Mouse (Mus musculus) limb, embryonic 14.5 days (tissue): Measurements from ENCODE around the gene Tiprl. TPM values are rescaled to one million over a fixed set of nuclear protein-coding genes. Genes with fewer than 3 reads are reported as not detected.

ENCODE experiments used
- ATAC-seq: fragments of 200-750 bp; cut with Nextera tagmentation; 2 replicates; pipeline ENCODE4 v1.8.0; 2017; ENCODE audit warnings: low read depth, moderate number of reproducible peaks, moderate TSS enrichment; ENCODE audit not compliant: low FRiP score
- DNase-seq: peaks from one replicate; pipeline ENCODE4 v3.0.0-alpha.2; 2015; ENCODE audit warnings: low spot score
- H3K27ac ChIP-seq: fragments of 300-500 bp; sonication (generic); replicated peaks from 2 replicates; pipeline ENCODE4 v1.5.1; 2014; ENCODE audit warnings: low read depth, mild to moderate bottlenecking, low read length, moderate library complexity, mixed read lengths
- H3K27me3 ChIP-seq: fragments of 300-500 bp; sonication (generic); 2 replicates; pipeline ENCODE4 v1.6.1; 2014; ENCODE audit warnings: low read length, mixed read lengths; ENCODE audit not compliant: control insufficient read depth, insufficient read depth
- H3K36me3 ChIP-seq: fragments of 300-500 bp; sonication (generic); 2 replicates; pipeline ENCODE4 v1.6.1; 2014; ENCODE audit warnings: mild to moderate bottlenecking, low read length, moderate library complexity, mixed read lengths; ENCODE audit not compliant: control insufficient read depth, insufficient read depth
- H3K4me1 ChIP-seq: fragments of 300-500 bp; sonication (generic); 2 replicates; pipeline ENCODE4 v1.6.1; 2014; ENCODE audit warnings: antibody characterized with exemption, low read length, mixed read lengths; ENCODE audit not compliant: control insufficient read depth, insufficient read depth
- H3K4me2 ChIP-seq: fragments of 300-500 bp; sonication (generic); replicated peaks from 2 replicates; pipeline ENCODE4 v1.6.1; 2014; ENCODE audit warnings: low read depth, mild to moderate bottlenecking, low read length, moderate library complexity; ENCODE audit not compliant: severe bottlenecking
- H3K4me3 ChIP-seq: fragments of 300-500 bp; sonication (generic); replicated peaks from 2 replicates; pipeline ENCODE4 v1.5.1; 2014; ENCODE audit warnings: low read length
- H3K9ac ChIP-seq: fragments of 300-500 bp; sonication (generic); 2 replicates; pipeline ENCODE4 v1.6.1; 2014; ENCODE audit warnings: mild to moderate bottlenecking, low read depth, low read length, moderate library complexity; ENCODE audit not compliant: severe bottlenecking
- H3K9me3 ChIP-seq: fragments of 300-500 bp; sonication (generic); 2 replicates; pipeline ENCODE4 v1.6.1; 2016; ENCODE audit warnings: low read length; ENCODE audit not compliant: control insufficient read depth
- POLR2A ChIP-seq: fragments of 200-500 bp; IDR thresholded peaks from 2 replicates; pipeline ENCODE4 v1.8.0; 2012; ENCODE audit warnings: inconsistent platforms, mild to moderate bottlenecking, moderate library complexity, borderline replicate concordance; ENCODE audit not compliant: insufficient read depth, insufficient read length; ENCODE audit errors: extremely low read depth
- WGBS: fragments of 180-500 bp; shearing (Covaris S2); extraction: QIAGEN DNeasy Blood & Tissue Kit; methylation state at CpG from one replicate; pipeline ENCODE4 v1.1.7; 2014; 5-methylcytosine and 5-hydroxymethylcytosine counted together
- polyA plus RNA-seq, 2 experiments: library from polyadenylated mRNA; depleted of rRNA in 1 of 2; stranded (reverse) in 1 of 2; unstranded in 1 of 2; fragments of >200 nt; fragmentation: Nextera tagmentation in 1 of 2; extraction: Ambion mirVana in 1 of 2; gene quantifications; 2 replicates each; pipeline versions ENCODE4 v1.2.1 to v1.2.3; 2012 to 2014

Gene Tiprl
- polyA plus RNA-seq, 2 experiments, result 52.4 to 84.9 TPM

DNA sequence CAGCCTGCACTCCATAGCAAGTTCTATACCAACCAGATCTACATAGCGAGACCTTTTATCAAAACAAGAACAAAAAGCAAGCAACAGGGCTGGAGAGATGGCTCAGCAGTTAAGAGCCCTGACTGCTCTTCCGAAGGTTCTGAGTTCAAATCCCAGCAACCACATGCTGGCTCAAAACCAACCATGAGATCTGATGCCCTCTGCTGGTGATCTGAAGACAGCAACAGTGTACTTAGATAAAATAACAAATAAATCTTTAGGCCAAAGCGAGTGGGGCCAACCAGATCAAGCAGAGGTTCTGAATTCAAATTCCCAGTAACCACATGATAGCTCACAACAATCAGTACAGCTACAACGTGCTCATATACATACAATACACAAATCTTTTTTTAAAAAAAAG lies 6.1 kb downstream of the Tiprl start:
- ATAC-seq, result no peak

DNA sequence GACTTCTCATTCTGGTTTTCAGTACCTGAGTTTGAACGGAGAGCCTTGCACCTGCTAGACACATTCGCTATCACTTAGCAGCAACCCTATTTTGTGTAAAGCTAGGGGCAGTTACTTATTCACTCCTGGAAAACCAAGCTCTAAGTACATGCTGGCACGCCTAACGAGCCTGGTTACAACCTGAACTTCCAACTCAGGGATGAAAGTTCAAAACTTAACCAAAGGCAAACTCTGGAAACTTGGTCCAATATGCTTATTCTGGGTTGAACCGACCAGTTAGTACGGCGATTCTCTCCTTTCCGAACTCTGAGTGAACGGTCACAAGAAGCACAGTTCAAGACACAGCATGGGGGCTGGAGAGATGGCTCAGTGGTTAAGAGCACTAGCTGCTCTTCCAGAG lies 7.2 kb downstream of the Tiprl start:
- Histone ChIP-seq H3K9ac (no peak overlapping the region), H3K4me2 (no peak overlapping the region), H3K36me3 (peaks cover 23% of the 10 kb centered on the region), H3K27ac (no peak overlapping the region), H3K4me1 (no peaks in the 10 kb centered on the region), H3K9me3 (no peaks in the 10 kb centered on the region), H3K27me3 (no peaks in the 10 kb centered on the region), H3K4me3 (no peak overlapping the region)
- TF ChIP-seq POLR2A, result no peak
- no peak for DNase-seq
- 92% methylated on average over 9 of the region's 9 CpGs for WGBS
- no peak for ATAC-seq

More for the DNA sequence above, 6.1 kb downstream of the Tiprl start:
- no peak overlapping the region for H3K9ac ChIP-seq
- H3K9me3 ChIP-seq, result no peaks in the 10 kb centered on the region
- no peak overlapping the region for H3K4me3 ChIP-seq
- peaks cover 12% of the 10 kb centered on the region for H3K36me3 ChIP-seq
- no peak for DNase-seq
- 100% methylated on average over 4 of the region's 4 CpGs for WGBS
- no peaks in the 10 kb centered on the region for H3K27me3 ChIP-seq
- no peak overlapping the region for H3K4me2 ChIP-seq
- H3K4me1 ChIP-seq, result peaks cover 6% of the 10 kb centered on the region
- no peak overlapping the region for H3K27ac ChIP-seq
- no peak for TF ChIP-seq POLR2A

DNA sequence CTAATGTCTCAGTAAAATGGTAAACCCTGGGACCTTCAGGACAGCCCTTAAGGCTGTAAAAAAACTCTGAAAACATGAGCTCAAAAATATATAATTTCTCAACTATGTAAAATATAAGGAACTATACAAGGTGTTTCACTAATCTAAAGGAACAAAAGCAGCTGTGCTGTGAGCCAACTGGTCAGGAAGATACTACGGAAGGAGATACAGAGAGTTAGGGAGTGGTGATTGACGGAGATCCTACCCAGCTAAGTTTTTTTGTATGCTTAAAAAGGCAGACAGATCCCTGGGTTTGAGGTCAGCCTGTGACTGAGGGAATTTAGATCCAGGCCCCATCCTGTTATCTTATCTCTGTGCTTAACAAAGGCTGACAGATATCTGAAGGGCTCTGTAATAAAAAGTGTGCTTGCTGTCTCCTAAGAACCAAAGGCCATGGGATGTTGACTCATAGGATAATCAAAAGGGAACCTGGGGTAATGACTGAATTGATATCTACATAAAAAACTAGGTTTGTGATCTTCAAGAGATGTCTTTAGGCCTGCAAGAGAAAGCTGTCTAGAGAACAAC lies 19.7 kb downstream of the Tiprl start:
- whole genome bisulfite sequencing, result 75% methylated on average over 2 of the region's 2 CpGs
- no peak overlapping the region for H3K9ac ChIP-seq
- no peak for DNase-seq
- H3K27me3 ChIP-seq, result no peaks in the 10 kb centered on the region
- no peak overlapping the region for H3K4me3 ChIP-seq
- H3K36me3 ChIP-seq, result peaks cover 69% of the 10 kb centered on the region
- H3K9me3 ChIP-seq, result no peaks in the 10 kb centered on the region
- H3K4me1 ChIP-seq, result no peaks in the 10 kb centered on the region
- no peak overlapping the region for H3K27ac ChIP-seq
- TF ChIP-seq POLR2A, result no peak
- no peak overlapping the region for H3K4me2 ChIP-seq
- ATAC-seq, result no peak

- no peaks in the 10 kb centered on the region for H3K4me1 ChIP-seq
- H3K4me3 ChIP-seq, result no peak overlapping the region
- no peak overlapping the region for H3K4me2 ChIP-seq
- no peak overlapping the region for H3K27ac ChIP-seq
- no peak for TF ChIP-seq POLR2A
- WGBS, result 83% methylated on average over 7 of the region's 7 CpGs
- H3K9me3 ChIP-seq, result no peaks in the 10 kb centered on the region
- ATAC-seq, result no peak
- peaks cover 60% of the 10 kb centered on the region for H3K36me3 ChIP-seq
- DNase-seq, result no peak
- no peaks in the 10 kb centered on the region for H3K27me3 ChIP-seq
- H3K9ac ChIP-seq, result no peak overlapping the region
These were observed 21.0 kb downstream of the Tiprl start for GRCm38 (mm10) chr1:165215831-165216230.

DNA sequence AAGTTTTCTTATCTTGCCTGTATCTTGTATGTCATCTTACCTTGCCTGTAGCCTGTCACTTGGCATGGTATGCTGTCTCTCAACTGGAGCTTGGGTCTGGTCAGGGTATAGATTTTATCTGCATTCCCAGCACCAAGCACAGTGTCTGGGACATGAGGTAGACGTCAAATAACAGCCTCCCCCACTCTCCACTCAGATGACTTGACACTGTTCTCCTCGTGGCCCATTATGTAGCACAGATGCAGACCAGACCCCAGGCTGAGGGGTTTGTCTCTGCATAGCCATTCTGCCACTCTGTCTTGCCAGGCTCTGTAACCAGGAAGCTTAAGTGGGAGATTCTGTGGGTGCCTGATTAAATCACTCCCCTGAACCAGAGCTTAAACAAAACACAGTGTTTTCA lies 31.2 kb downstream of the Tiprl start:
- Histone ChIP-seq H3K27me3 (no peaks in the 10 kb centered on the region), H3K36me3 (no peaks in the 10 kb centered on the region), H3K9ac (no peak overlapping the region), H3K4me1 (no peaks in the 10 kb centered on the region), H3K27ac (no peak overlapping the region), H3K4me3 (no peak overlapping the region), H3K9me3 (no peaks in the 10 kb centered on the region), H3K4me2 (no peak overlapping the region)
- ATAC-seq (no peak), DNase-seq (no peak)
- 15% methylated on average over 2 of the region's 2 CpGs for WGBS
- TF ChIP-seq POLR2A, result no peak
